In the genomic region with DNA sequence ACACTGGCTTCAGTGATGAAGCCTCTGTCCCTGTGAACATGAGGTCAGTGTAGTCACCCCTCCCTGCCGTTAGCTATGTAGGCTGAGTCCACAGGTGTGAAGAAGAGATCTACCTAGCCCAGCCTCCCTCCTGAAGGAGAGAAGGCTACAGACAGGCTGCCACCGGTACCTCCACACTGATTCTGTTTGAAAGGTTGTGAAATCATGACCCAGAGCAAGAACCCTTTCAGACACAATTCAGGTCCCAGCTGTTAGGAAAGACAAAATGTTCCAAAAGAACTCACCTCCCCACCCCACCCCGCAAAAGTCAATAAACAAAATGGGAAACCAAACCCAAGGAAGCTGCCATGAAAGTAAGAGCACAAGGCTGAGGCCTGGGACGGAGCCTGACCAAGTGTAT, we compare ENCODE assay signal across 15 mouse cellular contexts.
DNase-seq lines count a peak whose midpoint lies in the region; ATAC-seq and TF ChIP-seq lines count a peak whose summit lies in the region.
"Had no signal": no experiment of that assay in that cellular context is flagged by ENCODE, and none has a peak within 500 bp of the region (broad histone marks: within the 10 kb centered on the region; RNA-seq: fewer than 3 reads in every experiment).

No protein-coding gene starts in this region.

- WGBS in heart, embryonic 15.5 days, result 76% methylated on average over 4 of the region's 4 CpGs
- WGBS in midbrain, embryonic 11.5 days, result 88% methylated on average over 4 of the region's 4 CpGs
- 91% methylated on average over 4 of the region's 4 CpGs for WGBS in midbrain, postnatal 0 days
- 86% methylated on average over 4 of the region's 4 CpGs for WGBS in limb, embryonic 10.5 days

- peak overlapping the region; percentile 83 for H3K27ac ChIP-seq in heart, embryonic 15.5 days
- no peak overlapping the region for H3K27ac ChIP-seq in midbrain, embryonic 11.5 days (ENCODE audit: low read depth, low read length)
- no peak overlapping the region for H3K27ac ChIP-seq in midbrain, postnatal 0 days (ENCODE audit: low read depth, low read length)
- peak overlapping the region; percentile 83 for H3K27ac ChIP-seq in brown adipose tissue, adult 24 weeks (replicated peaks; ENCODE audit: low read depth, low read length)
- no peak overlapping the region for H3K27ac ChIP-seq in limb, embryonic 10.5 days
- H3K27ac ChIP-seq: embryonic facial prominence, embryonic 12.5 days; limb, embryonic 15.5 days; lung, embryonic 15.5 days; neural tube, embryonic 12.5 days had no signal

- H3K4me3 ChIP-seq in heart, embryonic 15.5 days, result no peak overlapping the region
- H3K4me3 ChIP-seq in midbrain, embryonic 11.5 days (ENCODE audit: low read depth, low read length), result no peak overlapping the region
- no peak overlapping the region for H3K4me3 ChIP-seq in midbrain, postnatal 0 days (ENCODE audit: low read depth, low read length)
- no peak overlapping the region for H3K4me3 ChIP-seq in brown adipose tissue, adult 24 weeks (ENCODE audit: insufficient read depth, low read depth, low read length)
- H3K4me3 ChIP-seq in limb, embryonic 10.5 days, result no peak overlapping the region
- H3K4me3 ChIP-seq: embryonic facial prominence, embryonic 12.5 days; limb, embryonic 15.5 days; lung, embryonic 15.5 days; megakaryocyte, embryonic 14.5 days; neural tube, embryonic 12.5 days had no signal

- no peaks in the 10 kb centered on the region for H3K36me3 ChIP-seq in heart, embryonic 15.5 days
- no peaks in the 10 kb centered on the region for H3K36me3 ChIP-seq in midbrain, embryonic 11.5 days (ENCODE audit: control insufficient read depth, insufficient read depth, low read length)
- H3K36me3 ChIP-seq in midbrain, postnatal 0 days (ENCODE audit: insufficient read depth, low read length), result no peaks in the 10 kb centered on the region
- no peaks in the 10 kb centered on the region for H3K36me3 ChIP-seq in limb, embryonic 10.5 days
- H3K36me3 ChIP-seq: embryonic facial prominence, embryonic 12.5 days; limb, embryonic 15.5 days; lung, embryonic 15.5 days; neural tube, embryonic 12.5 days had no signal

- no peak for TF ChIP-seq CTCF in midbrain, postnatal 0 days (IDR thresholded peaks at IDR 0.05)

- no peak for ATAC-seq in heart, embryonic 15.5 days (replicated peaks; ENCODE audit: insufficient number of reproducible peaks, insufficient read depth, low FRiP score, low read depth)
- no peak for ATAC-seq in midbrain, embryonic 11.5 days (ENCODE audit: low FRiP score)
- no peak for ATAC-seq in midbrain, postnatal 0 days (ENCODE audit: low FRiP score)
- ATAC-seq: forebrain, postnatal 0 days had no signal

- H3K4me1 ChIP-seq in heart, embryonic 15.5 days (replicated peaks), result peaks cover 17% of the 10 kb centered on the region
- H3K4me1 ChIP-seq in midbrain, embryonic 11.5 days (ENCODE audit: control insufficient read depth, insufficient read depth, low read length), result no peaks in the 10 kb centered on the region
- no peaks in the 10 kb centered on the region for H3K4me1 ChIP-seq in midbrain, postnatal 0 days (ENCODE audit: insufficient read depth, low read length)
- H3K4me1 ChIP-seq in brown adipose tissue, adult 24 weeks (ENCODE audit: control insufficient read depth, insufficient read depth, insufficient read length, low read length), result peaks cover 9% of the 10 kb centered on the region
- peaks cover 33% of the 10 kb centered on the region for H3K4me1 ChIP-seq in limb, embryonic 10.5 days
- H3K4me1 ChIP-seq: embryonic facial prominence, embryonic 12.5 days; neural tube, embryonic 12.5 days had no signal

- no peaks in the 10 kb centered on the region for H3K27me3 ChIP-seq in heart, embryonic 15.5 days
- H3K27me3 ChIP-seq in midbrain, embryonic 11.5 days (ENCODE audit: control insufficient read depth, insufficient read depth, low read length), result no peaks in the 10 kb centered on the region
- no peaks in the 10 kb centered on the region for H3K27me3 ChIP-seq in midbrain, postnatal 0 days (ENCODE audit: insufficient read depth, low read length)
- no peaks in the 10 kb centered on the region for H3K27me3 ChIP-seq in limb, embryonic 10.5 days (ENCODE audit: low read depth, poor library complexity, severe bottlenecking)
- H3K27me3 ChIP-seq: embryonic facial prominence, embryonic 12.5 days; limb, embryonic 15.5 days; lung, embryonic 15.5 days; megakaryocyte, embryonic 14.5 days; neural tube, embryonic 12.5 days had no signal

- no peak overlapping the region for H3K4me2 ChIP-seq in heart, embryonic 15.5 days
- no peak overlapping the region for H3K4me2 ChIP-seq in midbrain, embryonic 11.5 days
- no peak overlapping the region for H3K4me2 ChIP-seq in midbrain, postnatal 0 days (ENCODE audit: low read depth, low read length, poor library complexity, severe bottlenecking)
- H3K4me2 ChIP-seq: embryonic facial prominence, embryonic 12.5 days; limb, embryonic 15.5 days; lung, embryonic 15.5 days; neural tube, embryonic 12.5 days had no signal

- no peak for DNase-seq in heart, postnatal 14 days
- peak; percentile 49 for DNase-seq in midbrain, embryonic 11.5 days (ENCODE audit: low spot score, missing footprints)
- DNase-seq in midbrain, postnatal 0 days (ENCODE audit: low spot score), result no peak
- DNase-seq in yolk sac, embryonic 10.5 days (ENCODE audit: low spot score), result no peak
- DNase-seq in limb, embryonic 10.5 days (ENCODE audit: low spot score), result no peak
- DNase-seq: forebrain, postnatal 0 days; right cerebral cortex, postnatal 25 days; thymus, postnatal 25 days had no signal

- H3K9me3 ChIP-seq in heart, embryonic 15.5 days (replicated peaks), result no peaks in the 10 kb centered on the region
- H3K9me3 ChIP-seq in midbrain, embryonic 11.5 days (ENCODE audit: control insufficient read depth, low read length), result no peaks in the 10 kb centered on the region
- H3K9me3 ChIP-seq in midbrain, postnatal 0 days (ENCODE audit: low read length), result no peaks in the 10 kb centered on the region
- no peaks in the 10 kb centered on the region for H3K9me3 ChIP-seq in limb, embryonic 10.5 days (replicated peaks)
- H3K9me3 ChIP-seq: embryonic facial prominence, embryonic 12.5 days; limb, embryonic 15.5 days; lung, embryonic 15.5 days; megakaryocyte, embryonic 14.5 days; neural tube, embryonic 12.5 days had no signal

- intact Hi-C loops in heart, postnatal 14 days (cut with DNase I), result no loop called here

- H3K9ac ChIP-seq in heart, embryonic 15.5 days, result no peak overlapping the region
- no peak overlapping the region for H3K9ac ChIP-seq in midbrain, embryonic 11.5 days (ENCODE audit: low read length)
- no peak overlapping the region for H3K9ac ChIP-seq in midbrain, postnatal 0 days (replicated peaks; ENCODE audit: low read length, poor library complexity, severe bottlenecking)
- H3K9ac ChIP-seq: embryonic facial prominence, embryonic 12.5 days; forebrain, postnatal 0 days; limb, embryonic 15.5 days; lung, embryonic 15.5 days; neural tube, embryonic 12.5 days had no signal

Comparison
In these comparisons a context has a peak if more than half of its experiments do, and no peak if none do; other contexts are left out.
1. H3K27ac ChIP-seq: peak in heart, embryonic 15.5 days (single experiment) and brown adipose tissue, adult 24 weeks (single experiment); none in midbrain, embryonic 11.5 days (single experiment), midbrain, postnatal 0 days (single experiment) and limb, embryonic 10.5 days (single experiment).